Mouse (Mus musculus) hindbrain, embryonic 13.5 days (tissue): ENCODE measurements around the gene Parva. TPM values are rescaled to one million over a fixed set of nuclear protein-coding genes. Genes with fewer than 3 reads are reported as not detected.

ENCODE experiments used
- polyA plus RNA-seq: library from polyadenylated mRNA; unstranded; fragments of >200 nt; fragmentation: Nextera tagmentation; extraction: Ambion mirVana; gene quantifications from 2 replicates; pipeline ENCODE4 v1.2.1, GENCODE M21; 2015

Gene Parva
- polyA plus RNA-seq, 1 experiment from 2014 or later, result 30.8 TPM

Other genes with a start within 250 kb of the Parva start
- gene Mical2, start 201.6 kb upstream of the Parva start, polyA plus RNA-seq, result 1.5 and 1.9 TPM in 2 replicates